Mouse (Mus musculus): ENCODE results near the gene Pcdh17. TPM values are rescaled to one million over a fixed set of nuclear protein-coding genes. Genes with fewer than 3 reads are reported as not detected.

The Pcdh17 gene
- total RNA-seq, 1 experiment from 2014 or later = 0.14 TPM

DNA sequence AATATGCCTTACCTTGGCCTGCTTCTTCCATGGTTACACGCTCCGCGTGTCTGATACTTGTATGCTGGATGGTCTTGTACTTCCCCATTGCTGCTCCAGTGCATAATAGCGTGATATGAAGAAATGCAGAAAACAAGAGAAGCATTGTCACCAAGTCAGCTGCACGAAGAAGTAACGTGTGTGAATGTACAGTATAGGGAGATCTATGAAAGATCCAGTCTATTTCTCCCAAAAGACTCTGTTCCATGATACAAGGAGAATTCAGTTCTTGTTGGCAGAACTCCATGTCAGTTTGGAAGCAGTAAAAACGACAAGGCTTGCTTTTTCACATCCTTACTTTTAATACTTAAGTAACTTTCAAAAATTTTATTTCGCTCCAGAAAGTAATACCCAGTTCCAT is 33.0 kb downstream of the Pcdh17 start:
- no peak for ATAC-seq (replicated peaks; ENCODE audit: low read depth, poor library complexity, severe bottlenecking)

DNA sequence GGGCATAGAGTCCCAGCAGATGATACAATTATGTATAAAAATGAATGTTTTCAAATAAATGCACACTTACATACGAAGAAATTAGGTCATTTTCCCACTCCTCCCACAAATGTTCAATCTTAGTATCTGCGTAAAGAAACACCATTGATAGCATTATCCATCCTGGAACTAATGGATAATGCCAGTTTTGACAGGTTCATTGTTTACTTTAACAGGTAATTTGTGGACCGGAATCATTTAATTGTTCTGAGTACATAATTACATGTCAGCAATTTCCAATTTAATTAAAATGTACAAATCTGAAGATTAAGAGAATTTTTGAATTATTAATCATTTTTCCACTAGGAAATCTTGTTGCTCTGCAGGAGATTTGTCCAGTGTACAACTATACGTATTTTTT is 33.5 kb downstream of the Pcdh17 start:
- no peak for ATAC-seq (replicated peaks; ENCODE audit: low read depth, poor library complexity, severe bottlenecking)

DNA sequence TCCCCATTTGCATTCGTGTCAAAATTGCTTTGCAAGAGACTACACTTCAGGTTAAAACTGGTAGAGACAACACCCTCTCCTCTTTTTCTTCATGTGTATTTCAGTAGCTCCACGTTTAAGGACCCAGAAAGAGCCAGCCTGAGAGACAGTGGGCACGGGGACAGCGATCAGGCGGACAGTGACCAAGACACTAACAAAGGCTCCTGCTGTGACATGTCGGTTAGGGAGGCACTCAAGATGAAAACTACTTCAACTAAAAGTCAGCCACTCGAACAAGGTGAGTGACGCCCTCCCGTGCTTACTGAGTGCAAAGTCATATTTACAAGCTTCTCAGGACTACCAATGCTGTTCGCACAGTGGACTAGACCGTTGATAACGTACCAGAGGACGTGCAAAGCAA is 34.0 kb downstream of the Pcdh17 start:
- no peak for ATAC-seq (replicated peaks; ENCODE audit: low read depth, poor library complexity, severe bottlenecking)

DNA sequence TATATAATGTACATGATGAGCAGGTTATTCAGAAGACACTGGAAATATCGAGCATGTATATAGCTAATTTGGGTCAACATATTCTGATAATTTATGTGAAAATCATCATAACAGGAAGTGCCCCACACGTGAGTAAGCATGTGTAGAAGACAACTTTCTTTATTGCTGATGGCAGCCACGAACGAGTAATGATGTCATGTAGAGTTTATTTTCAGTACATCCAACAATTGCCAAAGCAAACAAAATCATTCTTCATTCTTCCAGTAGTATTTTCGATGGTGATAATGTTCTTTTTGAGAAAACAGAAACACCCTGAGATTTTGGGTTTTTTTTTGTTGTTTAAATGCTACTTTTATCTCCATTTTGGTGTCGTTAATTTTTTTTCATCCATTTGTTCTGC is 37.2 kb downstream of the Pcdh17 start:
- no peak for ATAC-seq (replicated peaks; ENCODE audit: low read depth, poor library complexity, severe bottlenecking)

DNA sequence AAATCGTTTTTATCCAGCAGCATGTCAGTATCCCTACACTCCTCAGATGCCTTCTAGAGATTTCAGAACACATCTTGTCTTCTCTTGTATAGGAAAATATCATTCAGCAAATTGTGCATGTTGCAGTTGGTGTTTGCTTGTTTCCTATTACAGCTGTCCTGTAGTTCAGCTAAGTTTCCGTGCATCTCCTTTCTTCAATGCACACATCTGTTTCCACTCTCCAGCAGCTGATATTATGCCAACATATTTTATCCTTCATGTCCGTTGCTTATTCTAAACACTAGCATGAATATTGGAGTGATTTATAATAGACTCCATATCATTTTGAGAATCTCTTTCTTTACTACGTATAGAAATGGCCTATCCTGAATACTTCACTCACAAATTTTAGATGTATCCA is 41.0 kb downstream of the Pcdh17 start:
- no peak for ATAC-seq (replicated peaks; ENCODE audit: low read depth, poor library complexity, severe bottlenecking)

DNA sequence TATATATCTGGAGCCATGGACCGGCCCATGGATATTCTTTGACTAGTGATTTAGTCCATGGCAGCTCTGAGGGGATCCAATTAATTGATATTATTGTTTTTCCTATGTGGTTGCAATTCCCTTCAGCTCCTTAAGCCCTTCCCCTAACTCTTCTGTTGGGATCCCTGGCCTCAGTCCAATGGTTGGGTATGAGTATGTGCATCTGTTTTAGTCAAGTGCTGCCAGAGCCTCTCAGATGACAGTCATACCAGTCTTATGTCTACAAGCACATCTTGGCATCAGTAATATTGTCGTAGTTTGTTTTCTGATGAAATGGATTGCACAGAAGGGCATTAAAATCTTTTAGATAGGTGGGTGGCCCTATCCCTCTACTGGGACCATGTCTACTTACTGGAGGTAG is 67.6 kb downstream of the Pcdh17 start:
- ATAC-seq (replicated peaks; ENCODE audit: low read depth, poor library complexity, severe bottlenecking) = no peak

DNA sequence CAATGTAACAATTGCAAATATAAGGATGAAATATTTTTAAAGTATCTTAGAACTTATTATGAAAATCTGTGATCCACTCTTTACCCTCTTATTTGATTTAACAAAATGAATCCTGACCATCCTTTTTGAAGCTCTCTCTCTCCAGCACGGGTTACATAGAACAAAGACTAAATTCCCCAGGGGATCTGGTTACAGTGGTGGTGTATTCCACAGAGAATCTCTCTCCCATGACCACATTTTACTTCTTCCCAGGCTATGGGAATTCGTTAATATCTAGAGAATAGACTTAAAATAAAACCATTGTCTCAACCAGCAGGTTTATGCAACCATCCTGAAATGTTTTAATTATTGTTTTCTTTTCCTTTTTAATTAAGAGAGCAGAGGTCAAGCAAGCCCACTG is 89.0 kb downstream of the Pcdh17 start:
- ATAC-seq (replicated peaks; ENCODE audit: low read depth, poor library complexity, severe bottlenecking) = no peak

DNA sequence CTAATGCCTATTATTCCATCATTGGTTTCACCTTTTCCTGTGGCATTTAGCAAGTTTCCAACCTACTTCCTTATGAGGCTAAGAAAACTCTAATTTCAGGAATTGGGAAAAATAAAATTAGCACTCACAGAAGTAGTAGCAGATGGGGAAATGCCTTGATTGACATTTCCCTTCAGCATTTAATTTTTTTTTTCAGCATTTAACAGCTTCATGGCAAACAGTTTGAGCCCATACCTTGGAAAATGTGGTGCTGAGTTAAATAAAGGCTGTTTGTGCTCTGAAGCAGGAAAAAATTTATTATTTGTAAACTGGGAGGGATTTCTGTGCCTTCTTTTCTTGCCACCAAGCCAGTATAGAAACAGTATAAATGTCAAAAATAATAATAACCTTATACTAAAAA is 91.9 kb downstream of the Pcdh17 start:
- no peak for ATAC-seq (replicated peaks; ENCODE audit: low read depth, poor library complexity, severe bottlenecking)

DNA sequence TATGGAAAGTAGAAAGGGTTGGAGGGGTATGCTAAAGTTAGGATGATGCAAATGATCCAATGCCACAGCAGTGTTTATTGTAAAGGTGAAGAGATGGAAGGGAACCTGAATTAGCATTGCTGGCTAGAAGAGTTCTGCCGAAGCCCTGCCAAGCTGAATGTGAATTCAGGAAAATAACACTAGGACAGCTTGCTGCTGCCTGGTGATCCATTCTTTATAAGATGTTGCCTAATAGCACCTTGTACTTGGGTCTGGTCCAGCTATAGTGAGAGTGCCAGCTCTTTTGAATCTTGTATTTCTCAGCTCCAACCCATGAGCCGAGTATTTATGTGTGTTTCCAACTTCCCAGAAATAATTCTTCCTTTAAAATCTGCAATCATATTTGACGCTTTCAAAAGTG is 98.5 kb downstream of the Pcdh17 start:
- ATAC-seq (replicated peaks; ENCODE audit: low read depth, poor library complexity, severe bottlenecking) = no peak

DNA sequence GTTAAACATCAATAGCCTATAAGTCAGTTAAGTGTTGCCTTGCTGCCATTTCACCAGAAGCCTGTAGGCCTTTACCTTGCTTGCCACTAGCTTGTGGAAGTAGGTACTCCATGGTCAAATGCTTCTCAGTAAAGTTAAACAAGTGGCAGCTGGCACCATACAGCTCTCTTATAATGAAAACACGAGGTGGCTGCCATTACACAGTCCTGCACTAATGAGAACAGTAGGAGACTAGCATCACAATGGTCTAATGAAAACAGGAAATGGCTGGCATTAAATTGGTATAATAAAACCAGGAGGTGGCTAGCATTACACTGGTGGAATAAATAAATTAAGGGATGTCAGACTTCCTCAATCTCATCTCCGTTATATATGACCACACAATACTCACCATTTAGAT is 102.6 kb downstream of the Pcdh17 start:
- ATAC-seq (replicated peaks; ENCODE audit: low read depth, poor library complexity, severe bottlenecking) = no peak

DNA sequence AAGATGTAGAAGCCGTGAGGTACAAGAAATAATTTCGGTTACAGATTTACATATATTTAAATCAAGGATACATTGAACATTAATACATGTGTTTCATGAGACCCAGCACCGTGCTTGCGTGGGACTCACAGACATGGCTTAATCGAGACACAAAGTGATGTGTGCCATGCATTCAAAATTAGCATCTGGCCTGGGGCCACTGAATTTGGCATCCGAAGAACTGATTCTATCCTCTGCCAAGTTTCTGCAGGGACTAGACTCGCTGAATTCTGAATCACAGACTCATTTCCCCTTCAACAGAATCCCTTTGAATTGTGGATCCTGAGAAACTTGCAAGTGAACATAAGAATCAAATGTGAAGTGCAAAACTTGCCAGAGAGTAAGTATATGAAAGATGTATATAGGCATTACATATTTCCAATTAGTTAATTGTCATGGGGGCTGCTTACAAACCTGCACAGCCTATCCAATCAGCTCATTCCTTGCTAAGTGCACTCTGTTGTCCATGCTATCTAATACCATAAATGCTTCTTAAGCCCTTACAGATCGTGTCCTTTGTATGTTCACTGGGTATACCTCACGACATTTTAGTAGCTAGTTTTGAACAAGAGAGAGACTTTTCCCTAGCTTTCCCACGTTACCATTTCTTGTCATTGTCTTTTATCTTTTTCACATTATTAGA is 104.3 kb downstream of the Pcdh17 start:
- ATAC-seq (replicated peaks; ENCODE audit: low read depth, poor library complexity, severe bottlenecking) = no peak

DNA sequence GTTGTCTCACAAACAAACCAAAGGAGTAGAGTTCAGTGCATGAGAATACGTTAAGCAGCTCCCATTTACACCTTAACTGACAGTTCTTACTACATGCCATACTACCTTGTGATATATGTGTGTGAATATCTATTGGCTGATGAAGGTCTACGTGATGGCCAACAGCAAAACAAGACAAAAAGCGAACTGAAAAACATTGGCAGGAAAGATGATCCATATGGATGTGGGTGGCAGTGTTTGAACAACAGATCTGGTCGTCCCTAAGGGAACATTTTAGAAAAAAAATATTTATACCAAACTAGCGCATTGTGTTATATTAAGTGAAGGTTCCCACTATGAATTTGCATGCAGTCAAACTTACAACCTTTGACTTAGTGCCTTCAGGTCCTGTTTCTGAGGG is 108.2 kb downstream of the Pcdh17 start:
- ATAC-seq (replicated peaks; ENCODE audit: low read depth, poor library complexity, severe bottlenecking) = no peak

DNA sequence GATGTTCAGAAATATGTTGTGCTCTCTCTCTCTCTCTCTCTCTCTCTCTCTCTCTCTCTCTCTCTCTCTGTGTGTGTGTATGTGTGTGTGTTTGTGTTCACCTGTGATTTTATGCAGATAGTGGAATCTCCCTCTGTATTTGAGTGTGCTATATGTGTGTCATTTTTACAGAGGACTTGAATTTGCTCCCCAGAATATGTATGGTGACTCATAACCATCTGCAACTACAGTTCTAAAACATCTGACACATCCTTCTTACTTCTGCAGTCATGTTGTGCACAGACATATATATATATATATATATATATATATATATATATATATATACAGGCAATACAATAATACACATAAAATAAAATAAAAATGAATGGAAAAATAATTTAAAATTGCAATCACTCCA is 127.7 kb downstream of the Pcdh17 start:
- ATAC-seq (replicated peaks; ENCODE audit: low read depth, poor library complexity, severe bottlenecking) = no peak

Data from common myeloid progenitor, adult 5-6 weeks (primary cell).